Mouse (Mus musculus) embryonic facial prominence, embryonic 14.5 days (tissue): ENCODE results near the gene Acsl4. TPM values are rescaled to one million over a fixed set of nuclear protein-coding genes. Genes with fewer than 3 reads are reported as not detected.

ENCODE experiments used
- ATAC-seq: fragments of 200-750 bp; cut with Nextera tagmentation; 2 replicates; pipeline ENCODE4 v1.8.0; 2017; ENCODE audit warnings: low read depth, moderate number of reproducible peaks, moderate TSS enrichment
- DNase-seq: peaks from one replicate; pipeline ENCODE4 v3.0.0-alpha.2; 2015; ENCODE audit warnings: low spot score
- H3K27ac ChIP-seq: fragments of 300-500 bp; sonication (generic); replicated peaks from 2 replicates; pipeline ENCODE4 v1.5.1; 2014; ENCODE audit warnings: low read depth, mild to moderate bottlenecking, low read length, moderate library complexity
- H3K27me3 ChIP-seq: fragments of 300-500 bp; sonication (generic); replicated peaks from 2 replicates; pipeline ENCODE4 v1.6.1; 2014; ENCODE audit warnings: low read length; ENCODE audit not compliant: control insufficient read depth, insufficient read depth
- H3K36me3 ChIP-seq: fragments of 300-500 bp; sonication (generic); 2 replicates; pipeline ENCODE4 v1.6.1; 2014; ENCODE audit warnings: low read length, mixed read lengths; ENCODE audit not compliant: control insufficient read depth, insufficient read depth
- H3K4me1 ChIP-seq: fragments of 300-500 bp; sonication (generic); 2 replicates; pipeline ENCODE4 v1.6.1; 2014; ENCODE audit warnings: antibody characterized with exemption, low read length; ENCODE audit not compliant: control insufficient read depth, insufficient read depth
- H3K4me2 ChIP-seq: fragments of 300-500 bp; sonication (generic); 2 replicates; pipeline ENCODE4 v1.6.1; 2014; ENCODE audit warnings: low read depth, mild to moderate bottlenecking, low read length, moderate library complexity, mixed read lengths
- H3K4me3 ChIP-seq: fragments of 300-500 bp; sonication (generic); 2 replicates; pipeline ENCODE4 v1.5.1; 2014; ENCODE audit warnings: low read depth, mild to moderate bottlenecking, low read length
- H3K9ac ChIP-seq: fragments of 300-500 bp; sonication (generic); 2 replicates; pipeline ENCODE4 v1.6.1; 2014; ENCODE audit warnings: low read depth, mild to moderate bottlenecking, low read length, moderate library complexity, mixed read lengths
- H3K9me3 ChIP-seq: fragments of 300-500 bp; sonication (generic); 2 replicates; pipeline ENCODE4 v1.6.1; 2016; ENCODE audit warnings: low read length; ENCODE audit not compliant: control insufficient read depth
- WGBS: fragments of 180-500 bp; shearing (Covaris S2); extraction: QIAGEN DNeasy Blood & Tissue Kit; methylation state at CpG from one replicate; pipeline ENCODE4 v1.1.7; 2014; 5-methylcytosine and 5-hydroxymethylcytosine counted together
- polyA plus RNA-seq: library from polyadenylated mRNA; unstranded; fragments of >200 nt; fragmentation: Nextera tagmentation; extraction: Ambion mirVana; gene quantifications from 2 replicates; pipeline ENCODE4 v1.2.1, GENCODE M21; 2014

Acsl4 gene
- polyA plus RNA-seq, 1 experiment from 2014 or later, result 18.1 TPM

DNA sequence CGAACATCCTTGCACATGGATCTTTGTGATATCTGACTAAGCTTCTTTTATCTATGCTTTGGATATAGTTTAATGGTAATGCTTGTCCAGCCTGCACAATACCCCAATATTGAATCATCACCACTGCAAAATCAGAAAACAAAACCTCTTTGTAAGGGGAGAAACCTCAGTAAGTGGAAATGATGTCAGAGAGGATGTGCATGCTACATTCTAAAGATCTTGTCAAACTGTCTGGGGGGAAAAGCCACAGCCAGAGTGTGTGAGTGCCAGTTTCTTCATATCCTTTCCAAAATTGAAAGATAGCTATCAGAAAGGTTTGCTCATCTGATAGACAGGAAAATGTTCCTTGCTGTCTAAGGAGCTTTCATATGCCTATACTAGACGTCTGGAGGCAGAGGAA is 8.3 kb upstream of the Acsl4 start:
- Histone ChIP-seq H3K4me1 (no peaks in the 10 kb centered on the region), H3K4me3 (no peak overlapping the region), H3K9me3 (no peaks in the 10 kb centered on the region), H3K27ac (no peak overlapping the region), H3K9ac (no peak overlapping the region), H3K27me3 (no peaks in the 10 kb centered on the region), H3K36me3 (no peaks in the 10 kb centered on the region), H3K4me2 (no peak overlapping the region)
- DNase-seq, result no peak
- ATAC-seq, result no peak
- 61% methylated on average over 2 of the region's 2 CpGs for WGBS

GRCm38 (mm10) chrX:142390909-142391265 is 552 bp upstream of the Acsl4 start:
- Histone ChIP-seq H3K9me3 (no peaks in the 10 kb centered on the region), H3K36me3 (no peaks in the 10 kb centered on the region), H3K4me3 (peak overlapping the region; percentile 57), H3K9ac (peak overlapping the region; percentile 69), H3K27ac (peak overlapping the region; percentile 68), H3K27me3 (peaks cover 13% of the 10 kb centered on the region; the same call in 1 of the 2 replicates), H3K4me1 (peaks cover 3% of the 10 kb centered on the region; the same call in 1 of the 2 replicates), H3K4me2 (peak overlapping the region; percentile 55)
- ATAC-seq, result no peak; the same call in 1 of the 2 replicates
- DNase-seq, result no peak
- WGBS, result 33% methylated on average over 7 of the region's 7 CpGs

DNA sequence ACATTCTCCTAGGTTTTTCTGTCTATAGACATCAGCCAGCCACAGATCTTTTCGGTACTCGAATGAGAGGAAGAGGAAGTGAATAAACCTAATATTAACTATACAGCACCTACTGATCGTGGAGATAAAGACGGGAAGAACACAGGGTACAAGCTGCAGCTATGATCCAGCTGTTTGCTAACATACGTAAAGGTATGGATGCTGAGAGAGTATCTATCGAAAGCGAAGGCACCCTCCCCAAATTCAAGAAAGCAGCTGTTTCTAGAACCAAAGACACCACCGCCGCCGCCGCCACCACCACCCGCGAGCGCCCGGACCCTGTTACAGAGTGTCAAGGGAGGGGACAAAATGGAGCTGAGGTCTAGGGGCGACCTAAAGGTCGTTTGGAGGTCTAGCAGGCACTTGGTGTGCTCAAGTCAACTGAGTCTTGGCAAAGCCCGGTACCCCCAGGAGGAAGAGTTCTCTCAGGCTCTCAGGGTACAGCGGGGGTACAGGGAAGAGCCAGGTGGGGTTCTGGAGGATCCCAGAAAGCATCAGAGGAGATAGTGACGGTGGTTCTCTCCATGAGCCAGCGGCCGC is 665 bp downstream of the Acsl4 start:
- Histone ChIP-seq H3K4me3 (peak overlapping the region; percentile 57), H3K27ac (peak overlapping the region; percentile 79), H3K36me3 (no peaks in the 10 kb centered on the region), H3K9me3 (no peaks in the 10 kb centered on the region), H3K4me1 (peaks cover 3% of the 10 kb centered on the region; the same call in 1 of the 2 replicates), H3K9ac (peak overlapping the region; percentile 73), H3K4me2 (peak overlapping the region; percentile 55), H3K27me3 (peaks cover 13% of the 10 kb centered on the region; the same call in 1 of the 2 replicates)
- DNase-seq, result no peak
- peak; percentile 15; the same call in 1 of the 2 replicates for ATAC-seq
- WGBS, result 28% methylated on average over 19 of the region's 22 CpGs

DNA sequence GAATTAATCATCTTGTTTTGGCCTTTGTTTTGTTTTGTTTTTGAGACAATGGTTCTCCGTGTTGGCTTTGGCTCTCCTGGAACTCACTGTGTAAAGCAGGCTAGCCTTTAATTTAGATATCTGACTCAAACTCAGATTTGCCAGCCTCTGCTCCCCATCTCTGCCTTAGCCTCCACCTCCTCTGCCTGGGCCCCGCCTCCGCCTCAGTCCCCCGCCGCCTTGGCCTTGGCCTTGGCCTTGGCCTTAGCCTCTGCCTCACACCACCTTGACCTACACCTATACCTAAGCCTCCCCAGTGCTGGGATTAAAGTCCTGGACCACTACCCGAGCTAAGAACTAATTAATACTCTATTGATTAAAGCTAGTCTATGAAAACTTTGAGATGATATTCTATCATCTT is 2.2 kb downstream of the Acsl4 start:
- Histone ChIP-seq H3K4me3 (no peak overlapping the region), H3K36me3 (no peaks in the 10 kb centered on the region), H3K4me2 (no peak overlapping the region), H3K9ac (no peak overlapping the region), H3K4me1 (peaks cover 3% of the 10 kb centered on the region; the same call in 1 of the 2 replicates), H3K27ac (no peak overlapping the region), H3K9me3 (no peaks in the 10 kb centered on the region), H3K27me3 (peaks cover 13% of the 10 kb centered on the region; the same call in 1 of the 2 replicates)
- DNase-seq (no peak), ATAC-seq (no peak)
- WGBS, result 83% methylated on average over 6 of the region's 6 CpGs

DNA sequence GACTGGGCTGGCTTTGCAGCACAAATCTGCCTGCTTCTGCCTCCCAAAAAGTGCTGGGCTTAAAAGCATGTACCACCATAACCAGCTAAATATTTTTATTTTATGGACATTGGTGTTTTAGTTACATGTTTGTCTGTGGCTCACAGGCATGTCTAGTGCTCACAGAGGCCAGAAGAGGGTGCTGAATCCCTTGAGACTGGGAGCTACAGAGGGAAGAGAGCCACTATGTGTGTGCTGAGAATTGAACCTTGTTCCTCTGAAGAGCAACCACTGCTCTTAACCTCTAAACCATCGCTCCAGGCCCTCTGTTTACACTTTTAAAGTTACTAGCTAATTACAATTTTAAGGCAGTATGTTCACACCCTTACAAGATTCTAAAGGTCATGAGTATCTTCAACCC is 2.7 kb downstream of the Acsl4 start:
- H3K36me3 ChIP-seq, result no peaks in the 10 kb centered on the region
- no peak overlapping the region for H3K9ac ChIP-seq
- no peak overlapping the region for H3K4me2 ChIP-seq
- ATAC-seq (no peak), DNase-seq (no peak)
- H3K4me1 ChIP-seq, result peaks cover 3% of the 10 kb centered on the region; the same call in 1 of the 2 replicates
- 84% methylated on average over 1 of the region's 1 CpGs for WGBS
- H3K4me3 ChIP-seq, result no peak overlapping the region
- H3K27me3 ChIP-seq, result peaks cover 13% of the 10 kb centered on the region; the same call in 1 of the 2 replicates
- no peaks in the 10 kb centered on the region for H3K9me3 ChIP-seq
- no peak overlapping the region for H3K27ac ChIP-seq

GRCm38 (mm10) chrX:142384918-142385317 is 5.4 kb downstream of the Acsl4 start:
- H3K9me3 ChIP-seq, result no peaks in the 10 kb centered on the region
- no peak overlapping the region for H3K9ac ChIP-seq
- ATAC-seq (no peak), DNase-seq (no peak)
- H3K4me2 ChIP-seq, result no peak overlapping the region
- no peak overlapping the region for H3K4me3 ChIP-seq
- H3K4me1 ChIP-seq, result peaks cover 3% of the 10 kb centered on the region; the same call in 1 of the 2 replicates
- 68% methylated on average over 3 of the region's 3 CpGs for WGBS
- no peaks in the 10 kb centered on the region; the same call in 1 of the 2 replicates for H3K27me3 ChIP-seq
- H3K36me3 ChIP-seq, result no peaks in the 10 kb centered on the region
- H3K27ac ChIP-seq, result no peak overlapping the region

DNA sequence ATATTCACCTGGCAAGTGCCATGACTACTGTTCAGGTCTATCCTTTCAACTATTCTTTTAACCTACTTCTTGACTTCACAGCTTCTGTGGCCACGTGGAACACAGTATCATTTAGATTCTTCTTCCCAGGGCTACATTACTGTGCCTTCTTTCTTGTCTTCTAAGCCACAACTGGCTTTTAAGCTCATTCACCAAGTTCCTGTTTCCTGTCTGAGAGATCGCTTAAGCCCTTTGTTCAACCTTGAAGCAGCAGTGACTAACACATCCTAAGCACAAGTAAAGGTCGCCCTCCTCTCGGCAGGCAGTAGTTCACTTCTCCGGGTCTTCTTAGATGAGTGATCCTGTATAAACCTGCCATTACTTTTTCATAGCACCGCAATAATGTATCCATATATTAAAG is 10.4 kb downstream of the Acsl4 start:
- 81% methylated on average over 6 of the region's 6 CpGs for WGBS
- no peaks in the 10 kb centered on the region for H3K9me3 ChIP-seq
- H3K4me3 ChIP-seq, result no peak overlapping the region
- DNase-seq, result no peak
- no peak overlapping the region for H3K9ac ChIP-seq
- no peak for ATAC-seq
- no peak overlapping the region for H3K4me2 ChIP-seq
- no peaks in the 10 kb centered on the region for H3K36me3 ChIP-seq
- no peak overlapping the region for H3K27ac ChIP-seq
- H3K4me1 ChIP-seq, result no peaks in the 10 kb centered on the region
- peaks cover 5% of the 10 kb centered on the region for H3K27me3 ChIP-seq

GRCm38 (mm10) chrX:142378048-142378447 is 12.3 kb downstream of the Acsl4 start:
- no peak for ATAC-seq
- Histone ChIP-seq H3K9me3 (no peaks in the 10 kb centered on the region), H3K4me3 (no peak overlapping the region), H3K36me3 (no peaks in the 10 kb centered on the region), H3K4me1 (no peaks in the 10 kb centered on the region), H3K27ac (no peak overlapping the region), H3K27me3 (peaks cover 5% of the 10 kb centered on the region), H3K4me2 (no peak overlapping the region), H3K9ac (no peak overlapping the region)
- DNase-seq, result no peak
- 81% methylated on average over 6 of the region's 6 CpGs for WGBS

DNA sequence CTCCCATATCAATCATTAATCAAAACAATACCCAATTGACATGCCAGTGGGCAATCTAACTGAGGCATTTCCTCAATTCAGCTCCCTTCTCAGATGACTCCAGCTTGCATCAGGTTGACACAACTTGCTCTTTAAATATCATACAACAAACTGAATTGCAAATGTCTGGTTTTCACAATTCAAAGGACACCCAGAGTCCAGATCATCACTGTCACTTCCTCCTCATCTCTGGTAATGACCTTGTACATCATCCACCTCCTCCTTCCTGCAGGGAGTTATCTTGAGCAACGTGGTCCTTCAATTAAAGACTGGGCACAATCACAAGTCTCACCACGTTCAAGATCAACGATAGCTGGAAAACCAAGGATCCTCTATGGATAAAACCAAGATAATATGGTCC is 13.0 kb downstream of the Acsl4 start:
- 77% methylated on average over 3 of the region's 3 CpGs for WGBS
- Histone ChIP-seq H3K27me3 (peaks cover 5% of the 10 kb centered on the region), H3K9ac (no peak overlapping the region), H3K4me3 (no peak overlapping the region), H3K36me3 (no peaks in the 10 kb centered on the region), H3K27ac (no peak overlapping the region), H3K9me3 (no peaks in the 10 kb centered on the region), H3K4me1 (no peaks in the 10 kb centered on the region), H3K4me2 (no peak overlapping the region)
- ATAC-seq (no peak), DNase-seq (no peak)
